17 mouse cellular contexts compared by ENCODE assay signal in the genomic region with DNA sequence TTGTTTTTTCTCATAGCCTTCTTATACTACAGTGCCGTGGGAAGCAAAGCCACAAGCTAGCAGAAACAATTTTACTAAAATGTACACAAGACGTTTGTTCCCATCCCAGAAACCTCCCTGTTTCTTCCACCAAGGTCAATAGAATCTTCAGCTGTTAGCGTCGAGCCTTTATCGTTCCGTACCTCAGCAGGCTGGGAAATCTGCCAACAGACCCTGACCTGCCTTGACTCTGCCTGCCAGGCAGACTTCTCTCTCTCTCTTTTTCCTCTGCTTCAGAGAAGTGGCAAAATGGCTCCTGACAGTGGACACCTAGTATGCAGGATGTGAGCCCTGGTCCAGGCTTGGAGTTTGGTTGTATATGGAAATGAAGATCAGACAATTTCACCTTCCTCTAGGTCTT. TPM values are rescaled to one million over a fixed set of nuclear protein-coding genes. Genes with fewer than 3 reads are reported as not detected.
"Had no signal": no experiment of that assay in that cellular context is flagged by ENCODE, and none has a peak within 500 bp of the region (broad histone marks: within the 10 kb centered on the region; RNA-seq: fewer than 3 reads in every experiment).

No protein-coding gene starts in this region.

- H3K4me1 ChIP-seq: midbrain, embryonic 13.5 days had no signal

- H3K9me3 ChIP-seq: midbrain, embryonic 13.5 days had no signal

- H3K4me2 ChIP-seq: lung, embryonic 14.5 days; midbrain, embryonic 13.5 days had no signal

- H3K4me3 ChIP-seq: left cerebral cortex, adult 2 months; midbrain, embryonic 13.5 days had no signal

- H3K9ac ChIP-seq: liver, embryonic 14.5 days; liver, postnatal 0 days; lung, embryonic 14.5 days; midbrain, embryonic 13.5 days had no signal

- H3K36me3 ChIP-seq: midbrain, embryonic 13.5 days had no signal

- H3K27ac ChIP-seq: kidney, postnatal 0 days; left cerebral cortex, adult 2 months; liver, embryonic 14.5 days; macrophage; midbrain, embryonic 13.5 days; stomach, postnatal 0 days had no signal

- ATAC-seq: liver, postnatal 0 days; lung, postnatal 0 days; midbrain, embryonic 13.5 days; midbrain, embryonic 16.5 days had no signal

- H3K27me3 ChIP-seq: midbrain, embryonic 13.5 days had no signal

- DNase-seq: kidney, adult 18-20 months; kidney, adult 9 months; layer of hippocampus, postnatal 36 days; liver, postnatal 0 days; lung, embryonic 14.5 days; thymus, adult 2 months; thymus, postnatal 14 days; thymus, postnatal 4 days had no signal

RNA-seq across cellular contexts. Expression of a gene that starts 19.5 kb away (rescaled TPM):
- polyA plus RNA-seq: liver, adult 2 months had no signal
